Mouse (Mus musculus): Measurements from ENCODE around the gene Slc46a3.

GRCm38 (mm10) chr5:147907851-147908250, 13.2 kb upstream of the Slc46a3 start:
- TF ChIP-seq SIN3A (IDR thresholded peaks at IDR 0.05; ENCODE audit: low read length) (no peak), POLR2A (IDR thresholded peaks at IDR 0.05; ENCODE audit: low read depth, low read length) (no peak), CTCF (conservative IDR thresholded peaks at IDR 0.05 in 1 of 2, IDR thresholded peaks at IDR 0.05 in 1 of 2; ENCODE audit: low read depth in 2 of 2, low read length in 2 of 2) (no peak), ZMIZ1 (IDR thresholded peaks at IDR 0.05; ENCODE audit: low read depth, low read length) (no peak), BHLHE40 (IDR thresholded peaks at IDR 0.05; ENCODE audit: low read depth, low read length) (no peak)
